Mouse (Mus musculus) embryonic facial prominence, embryonic 11.5 days (tissue): ENCODE measurements around the gene Gm9821. TPM values are rescaled to one million over a fixed set of nuclear protein-coding genes. Genes with fewer than 3 reads are reported as not detected.

Experiments used
- ATAC-seq: fragments of 200-750 bp; cut with Nextera tagmentation; replicated peaks from 2 replicates; pipeline ENCODE4 v1.8.0; 2017; ENCODE audit warnings: low read depth; ENCODE audit not compliant: insufficient number of reproducible peaks, low FRiP score, low TSS enrichment
- DNase-seq: peaks from one replicate; pipeline ENCODE4 v3.0.0-alpha.2; 2015; ENCODE audit warnings: low spot score
- H3K27ac ChIP-seq: fragments of 300-500 bp; sonication (generic); replicated peaks from 2 replicates; pipeline ENCODE4 v1.5.1; 2014; ENCODE audit warnings: mild to moderate bottlenecking, low read depth, low read length, control low read depth
- H3K27me3 ChIP-seq: fragments of 300-500 bp; sonication (generic); 2 replicates; pipeline ENCODE4 v1.6.1; 2014; ENCODE audit warnings: mild to moderate bottlenecking, low read length, moderate library complexity, mixed read lengths; ENCODE audit not compliant: control insufficient read depth, insufficient read depth
- H3K36me3 ChIP-seq: fragments of 300-500 bp; sonication (generic); replicated peaks from 2 replicates; pipeline ENCODE4 v1.6.1; 2014; ENCODE audit warnings: low read depth, mild to moderate bottlenecking, low read length, moderate library complexity, mixed read lengths; ENCODE audit not compliant: control insufficient read depth, insufficient read depth
- H3K4me1 ChIP-seq: fragments of 300-500 bp; sonication (generic); 2 replicates; pipeline ENCODE4 v1.6.1; 2014; ENCODE audit warnings: low read length, mixed read lengths; ENCODE audit not compliant: control insufficient read depth, insufficient read depth
- H3K4me2 ChIP-seq: fragments of 300-500 bp; sonication (generic); 2 replicates; pipeline ENCODE4 v1.6.1; 2014; ENCODE audit warnings: low read depth, mild to moderate bottlenecking, control low read depth, low read length, moderate library complexity
- H3K4me3 ChIP-seq: fragments of 300-500 bp; sonication (generic); 2 replicates; pipeline ENCODE4 v1.5.1; 2014; ENCODE audit warnings: low read depth, low read length, control low read depth
- H3K9ac ChIP-seq: fragments of 300-500 bp; sonication (generic); replicated peaks from 2 replicates; pipeline ENCODE4 v1.6.1; 2014; ENCODE audit warnings: mild to moderate bottlenecking, control low read depth, low read length
- H3K9me3 ChIP-seq: fragments of 300-500 bp; sonication (generic); replicated peaks from 2 replicates; pipeline ENCODE4 v1.6.1; 2016; ENCODE audit warnings: mild to moderate bottlenecking, low read length, inconsistent platforms, mixed read lengths; ENCODE audit not compliant: control insufficient read depth
- WGBS: fragments of 180-500 bp; shearing (Covaris S2); extraction: QIAGEN DNeasy Blood & Tissue Kit; methylation state at CpG from one replicate; pipeline ENCODE4 v1.1.7; 2014; 5-methylcytosine and 5-hydroxymethylcytosine counted together
- polyA plus RNA-seq: library from polyadenylated mRNA; unstranded; fragments of >200 nt; fragmentation: Nextera tagmentation; extraction: Ambion mirVana; gene quantifications from 2 replicates; pipeline ENCODE4 v1.2.1, GENCODE M21; 2014

Gene Gm9821
- polyA plus RNA-seq, 1 experiment from 2014 or later = not detected

- Histone ChIP-seq H3K4me1 (peaks cover 17% of the 10 kb centered on the region), H3K27ac (peak overlapping the region; percentile 98), H3K4me2 (no peak overlapping the region), H3K9ac (no peak overlapping the region; the same call in 1 of the 2 replicates), H3K4me3 (no peak overlapping the region), H3K36me3 (peaks cover 2% of the 10 kb centered on the region; the same call in 1 of the 2 replicates), H3K9me3 (no peaks in the 10 kb centered on the region), H3K27me3 (no peaks in the 10 kb centered on the region)
- ATAC-seq (no peak), DNase-seq (no peak)
- WGBS = 46% methylated on average over 8 of the region's 8 CpGs
These were observed 11.5 kb upstream of the Gm9821 start for GRCm38 (mm10) chr2:91934016-91934415.

- H3K9me3 ChIP-seq = no peaks in the 10 kb centered on the region
- 84% methylated on average over 9 of the region's 9 CpGs for WGBS
- H3K4me1 ChIP-seq = peaks cover 17% of the 10 kb centered on the region
- H3K27me3 ChIP-seq = no peaks in the 10 kb centered on the region
- DNase-seq (no peak), ATAC-seq (no peak)
- peaks cover 2% of the 10 kb centered on the region; the same call in 1 of the 2 replicates for H3K36me3 ChIP-seq
- H3K4me2 ChIP-seq = no peak overlapping the region
- no peak overlapping the region for H3K27ac ChIP-seq
- no peak overlapping the region for H3K4me3 ChIP-seq
- no peak overlapping the region for H3K9ac ChIP-seq
These were observed 10.5 kb upstream of the Gm9821 start for GRCm38 (mm10) chr2:91934826-91935525.

GRCm38 (mm10) chr2:91936154-91936553 is 9.3 kb upstream of the Gm9821 start:
- WGBS = 89% methylated on average over 7 of the region's 7 CpGs
- H3K9ac ChIP-seq = no peak overlapping the region
- H3K4me3 ChIP-seq = no peak overlapping the region
- H3K27ac ChIP-seq = no peak overlapping the region
- no peak overlapping the region for H3K4me2 ChIP-seq
- ATAC-seq (no peak), DNase-seq (no peak)
- no peaks in the 10 kb centered on the region for H3K9me3 ChIP-seq
- H3K27me3 ChIP-seq = no peaks in the 10 kb centered on the region
- H3K36me3 ChIP-seq = peaks cover 2% of the 10 kb centered on the region; the same call in 1 of the 2 replicates
- peaks cover 17% of the 10 kb centered on the region for H3K4me1 ChIP-seq

GRCm38 (mm10) chr2:91939303-91939935 is 6.1 kb upstream of the Gm9821 start:
- H3K4me1 ChIP-seq = peaks cover under 1% of the 10 kb centered on the region; the same call in 1 of the 2 replicates
- 86% methylated on average over 15 of the region's 15 CpGs for WGBS
- no peak overlapping the region for H3K9ac ChIP-seq
- no peak overlapping the region for H3K27ac ChIP-seq
- no peaks in the 10 kb centered on the region for H3K9me3 ChIP-seq
- no peaks in the 10 kb centered on the region for H3K27me3 ChIP-seq
- H3K4me2 ChIP-seq = no peak overlapping the region
- H3K36me3 ChIP-seq = peaks cover 2% of the 10 kb centered on the region; the same call in 1 of the 2 replicates
- ATAC-seq = no peak
- DNase-seq = no peak
- H3K4me3 ChIP-seq = no peak overlapping the region

GRCm38 (mm10) chr2:91942356-91942755 is 3.1 kb upstream of the Gm9821 start:
- H3K27me3 ChIP-seq = no peaks in the 10 kb centered on the region
- ATAC-seq (no peak), DNase-seq (no peak)
- 0 out of 2 replicates have a peak, but pooled peaks cover 2% of the 10 kb centered on the region for H3K4me1 ChIP-seq
- H3K4me3 ChIP-seq = no peak overlapping the region
- no peak overlapping the region for H3K4me2 ChIP-seq
- peaks cover 2% of the 10 kb centered on the region; the same call in 1 of the 2 replicates for H3K36me3 ChIP-seq
- H3K9me3 ChIP-seq = no peaks in the 10 kb centered on the region
- 64% methylated on average over 6 of the region's 6 CpGs for WGBS
- H3K9ac ChIP-seq = no peak overlapping the region
- no peak overlapping the region for H3K27ac ChIP-seq

GRCm38 (mm10) chr2:91944170-91944950 is 1.1 kb upstream of the Gm9821 start:
- Histone ChIP-seq H3K27me3 (no peaks in the 10 kb centered on the region), H3K4me3 (no peak overlapping the region), H3K27ac (no peak overlapping the region), H3K9ac (no peak overlapping the region), H3K36me3 (no peaks in the 10 kb centered on the region; the same call in 1 of the 2 replicates), H3K4me1 (peaks cover 5% of the 10 kb centered on the region; the same call in 1 of the 2 replicates), H3K4me2 (no peak overlapping the region), H3K9me3 (no peaks in the 10 kb centered on the region)
- DNase-seq = peak; percentile 79
- peak; percentile 73 for ATAC-seq
- WGBS = 41% methylated on average over 13 of the region's 13 CpGs

GRCm38 (mm10) chr2:91946836-91947235 is 1.3 kb downstream of the Gm9821 start:
- no peak for DNase-seq
- Histone ChIP-seq H3K36me3 (no peaks in the 10 kb centered on the region), H3K9ac (no peak overlapping the region), H3K4me2 (no peak overlapping the region), H3K27me3 (no peaks in the 10 kb centered on the region), H3K4me1 (peaks cover 9% of the 10 kb centered on the region), H3K4me3 (no peak overlapping the region), H3K9me3 (no peaks in the 10 kb centered on the region), H3K27ac (no peak overlapping the region)
- ATAC-seq = no peak
- 71% methylated on average over 6 of the region's 6 CpGs for WGBS
